17 mouse cellular contexts compared by ENCODE assay signal in genomic region chr19:58573072-58573438, GRCm38 (mm10).
"Had no signal": no experiment of that assay in that cellular context is flagged by ENCODE, and none has a peak within 500 bp of the region (broad histone marks: within the 10 kb centered on the region; RNA-seq: fewer than 3 reads in every experiment).

No protein-coding gene starts in this region.

- H3K27me3 ChIP-seq: liver, embryonic 13.5 days; neural tube, embryonic 12.5 days; neural tube, embryonic 15.5 days had no signal

- H3K9ac ChIP-seq: liver, embryonic 13.5 days; neural tube, embryonic 12.5 days; neural tube, embryonic 15.5 days had no signal

- H3K9me3 ChIP-seq: liver, embryonic 13.5 days; neural tube, embryonic 12.5 days; neural tube, embryonic 15.5 days had no signal

- ATAC-seq: inflammation-experienced regulatory T-cells, adult 6 months; intestine, embryonic 16.5 days had no signal

- H3K36me3 ChIP-seq: liver, embryonic 13.5 days; neural tube, embryonic 12.5 days; neural tube, embryonic 15.5 days had no signal

- DNase-seq: kidney, adult 2 months; kidney, postnatal 36 days; liver, embryonic 13.5 days; lung, adult 2 months; lung, postnatal 4 days; midbrain, embryonic 14.5 days; right cerebral cortex, adult 18-20 months; right cerebral cortex, postnatal 14 days; right cerebral cortex, postnatal 4 days; thymus, adult 2 months; thymus, postnatal 25 days had no signal

- H3K27ac ChIP-seq: liver, embryonic 13.5 days; neural tube, embryonic 12.5 days; neural tube, embryonic 15.5 days; stomach, postnatal 0 days had no signal

- H3K4me1 ChIP-seq: liver, embryonic 13.5 days; neural tube, embryonic 12.5 days; neural tube, embryonic 15.5 days had no signal

- H3K4me2 ChIP-seq: liver, embryonic 13.5 days; midbrain, embryonic 11.5 days; neural tube, embryonic 12.5 days; neural tube, embryonic 15.5 days had no signal

- H3K4me3 ChIP-seq: liver, embryonic 13.5 days; neural tube, embryonic 12.5 days; neural tube, embryonic 15.5 days had no signal
